Mouse (Mus musculus) myocyte (in vitro differentiated cells): ENCODE measurements around the gene Mcf2l.

Experiments used
- E2F4 ChIP-seq: IDR thresholded peaks from one replicate; pipeline ENCODE4 v1.6.1; 2011; ENCODE audit warnings: mild to moderate bottlenecking, control low read depth, moderate library complexity; ENCODE audit not compliant: insufficient read depth
- MYOG ChIP-seq, 3 experiments: IDR thresholded peaks; one replicate each; pipeline ENCODE4 v1.6.1; 2011; ENCODE audit warnings: control low read depth in 2 of 3, low read depth in 2 of 3, mild to moderate bottlenecking in 2 of 3; ENCODE audit not compliant: insufficient read length in 2 of 3, control insufficient read depth in 1 of 3, insufficient read depth in 1 of 3
- POLR2A ChIP-seq: IDR thresholded peaks from one replicate; pipeline ENCODE4 v1.6.1; 2011; ENCODE audit warnings: low read depth, mild to moderate bottlenecking, control low read depth, moderate library complexity; ENCODE audit not compliant: insufficient read length
- POLR2AphosphoS2 ChIP-seq: IDR thresholded peaks from one replicate; pipeline ENCODE4 v1.6.1; 2011; ENCODE audit warnings: low read depth, control low read depth; ENCODE audit not compliant: insufficient read length
- USF1 ChIP-seq: IDR thresholded peaks from one replicate; pipeline ENCODE4 v1.6.1; 2011; ENCODE audit warnings: low read depth, mild to moderate bottlenecking, control low read depth, moderate library complexity

- TF ChIP-seq MYOG (IDR thresholded peaks at IDR 0.05; ENCODE audit: control insufficient read depth in 1 of 3, insufficient read depth in 1 of 3, insufficient read length in 2 of 3, low read depth in 2 of 3) = no peak
- no peak for TF ChIP-seq POLR2A
- no peak for TF ChIP-seq E2F4
- no peak for TF ChIP-seq POLR2AphosphoS2
- no peak for TF ChIP-seq USF1
Observed at GRCm38 (mm10) chr8:12995481-12995880, 121.9 kb downstream of the Mcf2l start.
